Mouse (Mus musculus): ENCODE results near the gene Nnmt. TPM values are rescaled to one million over a fixed set of nuclear protein-coding genes. Genes with fewer than 3 reads are reported as not detected.

Nnmt gene
- polyA plus RNA-seq, 1 experiment from 2014 or later, result 2.9 TPM

- Histone ChIP-seq H3K4me2 (ENCODE audit: low read length) (no peak overlapping the region), H3K9me3 (replicated peaks; ENCODE audit: control insufficient read depth, low read length, poor library complexity, severe bottlenecking) (no peaks in the 10 kb centered on the region), H3K27ac (ENCODE audit: low read length) (no peak overlapping the region), H3K4me1 (ENCODE audit: control insufficient read depth, insufficient read depth, low read length) (no peaks in the 10 kb centered on the region), H3K4me3 (ENCODE audit: low read depth, low read length) (no peak overlapping the region), H3K36me3 (ENCODE audit: control insufficient read depth, insufficient read depth, low read length) (no peaks in the 10 kb centered on the region), H3K9ac (ENCODE audit: low read depth, low read length) (no peak overlapping the region), H3K27me3 (ENCODE audit: control insufficient read depth, insufficient read depth, low read depth, low read length) (no peaks in the 10 kb centered on the region)
- ATAC-seq, result no peak
Observed at GRCm38 (mm10) chr9:48547233-48547632, 57.7 kb downstream of the Nnmt start.

Other genes with a start within 250 kb of the Nnmt start
- 119 and 120 TPM in 2 replicates for gene Rexo2, start 124.5 kb downstream of the Nnmt start, polyA plus RNA-seq (2015; fragmentation: Nextera tagmentation; extraction: Ambion mirVana)
- gene Rbm7, start 109.9 kb downstream of the Nnmt start, polyA plus RNA-seq (2015; fragmentation: Nextera tagmentation; extraction: Ambion mirVana), result 73.8 and 82.6 TPM in 2 replicates
- gene Gm5617, start 109.7 kb downstream of the Nnmt start, polyA plus RNA-seq (2015; fragmentation: Nextera tagmentation; extraction: Ambion mirVana), result 21.0 and 21.5 TPM in 2 replicates
- gene Zbtb16, start 231.1 kb upstream of the Nnmt start, polyA plus RNA-seq (2015; fragmentation: Nextera tagmentation; extraction: Ambion mirVana), result 5.4 and 6.4 TPM in 2 replicates

All from midbrain, embryonic 16.5 days (tissue).